Mouse (Mus musculus) hindbrain, embryonic 13.5 days (tissue): Measurements from ENCODE around the gene Gpcpd1. TPM values are rescaled to one million over a fixed set of nuclear protein-coding genes. Genes with fewer than 3 reads are reported as not detected.

ENCODE experiments used
- ATAC-seq: fragments of 200-750 bp; cut with Nextera tagmentation; 2 replicates; pipeline ENCODE4 v1.8.0; 2017; ENCODE audit warnings: moderate TSS enrichment; ENCODE audit not compliant: low FRiP score
- H3K27ac ChIP-seq: fragments of 300-500 bp; sonication (generic); 2 replicates; pipeline ENCODE4 v1.5.1; 2015; ENCODE audit warnings: inconsistent platforms, mild to moderate bottlenecking, moderate library complexity
- H3K27me3 ChIP-seq: fragments of 300-500 bp; sonication (generic); 2 replicates; pipeline ENCODE4 v1.6.1; 2015; ENCODE audit warnings: mild to moderate bottlenecking, inconsistent platforms
- H3K36me3 ChIP-seq: fragments of 300-500 bp; sonication (generic); 2 replicates; pipeline ENCODE4 v1.6.1; 2015; ENCODE audit warnings: mild to moderate bottlenecking, inconsistent platforms
- H3K4me1 ChIP-seq: fragments of 300-500 bp; sonication (generic); replicated peaks from 2 replicates; pipeline ENCODE4 v1.6.1; 2015; ENCODE audit warnings: inconsistent platforms
- H3K4me2 ChIP-seq: fragments of 300-500 bp; sonication (generic); 2 replicates; pipeline ENCODE4 v1.6.1; 2015; ENCODE audit warnings: inconsistent platforms, mild to moderate bottlenecking, moderate library complexity
- H3K4me3 ChIP-seq: fragments of 300-500 bp; sonication (generic); 2 replicates; pipeline ENCODE4 v1.5.1; 2015; ENCODE audit warnings: mild to moderate bottlenecking, inconsistent platforms
- H3K9ac ChIP-seq: fragments of 300-500 bp; sonication (generic); 2 replicates; pipeline ENCODE4 v1.6.1; 2015; ENCODE audit warnings: mild to moderate bottlenecking, inconsistent platforms
- H3K9me3 ChIP-seq: fragments of 300-500 bp; sonication (generic); 2 replicates; pipeline ENCODE4 v1.6.1; 2016; ENCODE audit warnings: inconsistent platforms
- WGBS: fragments of 180-500 bp; shearing (Covaris S2); methylation state at CpG from one replicate; pipeline ENCODE4 v1.1.7; 2015; 5-methylcytosine and 5-hydroxymethylcytosine counted together
- polyA plus RNA-seq: library from polyadenylated mRNA; unstranded; fragments of >200 nt; fragmentation: Nextera tagmentation; extraction: Ambion mirVana; gene quantifications from 2 replicates; pipeline ENCODE4 v1.2.1, GENCODE M21; 2015

The Gpcpd1 gene
- polyA plus RNA-seq, 1 experiment from 2014 or later, result 84.8 TPM

GRCm38 (mm10) chr2:132513371-132514181, 74.0 kb downstream of the Gpcpd1 start:
- H3K27me3 ChIP-seq, result no peaks in the 10 kb centered on the region
- peaks cover 2% of the 10 kb centered on the region; the same call in 1 of the 2 replicates for H3K4me1 ChIP-seq
- 69% methylated on average over 12 of the region's 12 CpGs for WGBS
- no peak overlapping the region for H3K27ac ChIP-seq
- H3K4me2 ChIP-seq, result no peak overlapping the region
- H3K9ac ChIP-seq, result no peak overlapping the region
- H3K9me3 ChIP-seq, result no peaks in the 10 kb centered on the region
- ATAC-seq, result no peak
- H3K36me3 ChIP-seq, result no peaks in the 10 kb centered on the region
- H3K4me3 ChIP-seq, result no peak overlapping the region

GRCm38 (mm10) chr2:132512977-132513351, 74.6 kb downstream of the Gpcpd1 start:
- Histone ChIP-seq H3K4me3 (no peak overlapping the region), H3K36me3 (no peaks in the 10 kb centered on the region), H3K27ac (no peak overlapping the region), H3K9ac (no peak overlapping the region), H3K4me1 (0 out of 2 replicates have a peak, but pooled peaks cover 2% of the 10 kb centered on the region), H3K9me3 (no peaks in the 10 kb centered on the region), H3K4me2 (no peak overlapping the region), H3K27me3 (no peaks in the 10 kb centered on the region)
- no peak for ATAC-seq
- 75% methylated on average over 11 of the region's 11 CpGs for WGBS

- Histone ChIP-seq H3K9me3 (no peaks in the 10 kb centered on the region), H3K27ac (no peak overlapping the region), H3K36me3 (no peaks in the 10 kb centered on the region), H3K4me3 (no peak overlapping the region), H3K4me2 (no peak overlapping the region), H3K4me1 (no peaks in the 10 kb centered on the region), H3K27me3 (no peaks in the 10 kb centered on the region), H3K9ac (no peak overlapping the region)
- 55% methylated on average over 19 of the region's 19 CpGs for WGBS
- no peak for ATAC-seq
Observed at GRCm38 (mm10) chr2:132512051-132512976, 75.2 kb downstream of the Gpcpd1 start.

- no peaks in the 10 kb centered on the region for H3K4me1 ChIP-seq
- no peak overlapping the region for H3K9ac ChIP-seq
- H3K9me3 ChIP-seq, result no peaks in the 10 kb centered on the region
- H3K36me3 ChIP-seq, result no peaks in the 10 kb centered on the region
- 94% methylated on average over 5 of the region's 7 CpGs for WGBS
- no peak for ATAC-seq
- H3K27ac ChIP-seq, result no peak overlapping the region
- H3K4me3 ChIP-seq, result no peak overlapping the region
- no peak overlapping the region for H3K4me2 ChIP-seq
- no peaks in the 10 kb centered on the region for H3K27me3 ChIP-seq
Observed at GRCm38 (mm10) chr2:132511011-132511818, 76.3 kb downstream of the Gpcpd1 start.

GRCm38 (mm10) chr2:132509714-132510113, 77.8 kb downstream of the Gpcpd1 start:
- Histone ChIP-seq H3K4me2 (no peak overlapping the region), H3K9ac (no peak overlapping the region), H3K4me1 (no peaks in the 10 kb centered on the region), H3K4me3 (no peak overlapping the region), H3K27ac (no peak overlapping the region), H3K27me3 (no peaks in the 10 kb centered on the region), H3K36me3 (no peaks in the 10 kb centered on the region), H3K9me3 (no peaks in the 10 kb centered on the region)
- no peak for ATAC-seq
- 92% methylated on average over 1 of the region's 1 CpGs for WGBS

GRCm38 (mm10) chr2:132509261-132509660, 78.3 kb downstream of the Gpcpd1 start:
- no peaks in the 10 kb centered on the region for H3K9me3 ChIP-seq
- 85% methylated on average over 9 of the region's 9 CpGs for WGBS
- H3K4me3 ChIP-seq, result no peak overlapping the region
- no peaks in the 10 kb centered on the region for H3K27me3 ChIP-seq
- no peak for ATAC-seq
- no peak overlapping the region for H3K4me2 ChIP-seq
- no peak overlapping the region for H3K9ac ChIP-seq
- no peaks in the 10 kb centered on the region for H3K36me3 ChIP-seq
- no peak overlapping the region for H3K27ac ChIP-seq
- no peaks in the 10 kb centered on the region for H3K4me1 ChIP-seq

GRCm38 (mm10) chr2:132507521-132507920, 80.0 kb downstream of the Gpcpd1 start:
- Histone ChIP-seq H3K9ac (no peak overlapping the region), H3K27ac (no peak overlapping the region), H3K4me2 (no peak overlapping the region), H3K36me3 (no peaks in the 10 kb centered on the region), H3K4me3 (no peak overlapping the region), H3K9me3 (no peaks in the 10 kb centered on the region), H3K27me3 (no peaks in the 10 kb centered on the region), H3K4me1 (no peaks in the 10 kb centered on the region)
- 61% methylated on average over 6 of the region's 6 CpGs for WGBS
- ATAC-seq, result no peak

- Histone ChIP-seq H3K27ac (no peak overlapping the region), H3K4me1 (no peaks in the 10 kb centered on the region), H3K36me3 (no peaks in the 10 kb centered on the region), H3K4me2 (no peak overlapping the region), H3K9me3 (no peaks in the 10 kb centered on the region), H3K4me3 (no peak overlapping the region), H3K9ac (no peak overlapping the region), H3K27me3 (no peaks in the 10 kb centered on the region)
- WGBS, result 45% methylated on average over 14 of the region's 14 CpGs
- ATAC-seq, result no peak
Observed at GRCm38 (mm10) chr2:132507091-132507490, 80.4 kb downstream of the Gpcpd1 start.

- WGBS, result 85% methylated on average over 6 of the region's 6 CpGs
- no peak overlapping the region for H3K9ac ChIP-seq
- ATAC-seq, result no peak
- H3K36me3 ChIP-seq, result no peaks in the 10 kb centered on the region
- H3K27me3 ChIP-seq, result no peaks in the 10 kb centered on the region
- H3K4me3 ChIP-seq, result no peak overlapping the region
- no peaks in the 10 kb centered on the region for H3K4me1 ChIP-seq
- no peaks in the 10 kb centered on the region for H3K9me3 ChIP-seq
- H3K27ac ChIP-seq, result no peak overlapping the region
- no peak overlapping the region for H3K4me2 ChIP-seq
Observed at GRCm38 (mm10) chr2:132505828-132506227, 81.7 kb downstream of the Gpcpd1 start.

GRCm38 (mm10) chr2:132498344-132498743, 89.2 kb downstream of the Gpcpd1 start:
- no peaks in the 10 kb centered on the region for H3K9me3 ChIP-seq
- no peaks in the 10 kb centered on the region for H3K4me1 ChIP-seq
- WGBS, result 89% methylated on average over 3 of the region's 3 CpGs
- H3K4me2 ChIP-seq, result no peak overlapping the region
- H3K36me3 ChIP-seq, result no peaks in the 10 kb centered on the region
- no peak overlapping the region for H3K9ac ChIP-seq
- H3K27ac ChIP-seq, result no peak overlapping the region
- no peaks in the 10 kb centered on the region for H3K27me3 ChIP-seq
- no peak overlapping the region for H3K4me3 ChIP-seq
- no peak for ATAC-seq

- no peak overlapping the region for H3K27ac ChIP-seq
- ATAC-seq, result peak; percentile 69; the same call in 1 of the 2 replicates
- no peaks in the 10 kb centered on the region for H3K4me1 ChIP-seq
- H3K9ac ChIP-seq, result no peak overlapping the region
- H3K9me3 ChIP-seq, result no peaks in the 10 kb centered on the region
- H3K4me2 ChIP-seq, result no peak overlapping the region
- H3K36me3 ChIP-seq, result no peaks in the 10 kb centered on the region
- 87% methylated on average over 7 of the region's 7 CpGs for WGBS
- H3K27me3 ChIP-seq, result no peaks in the 10 kb centered on the region
- H3K4me3 ChIP-seq, result no peak overlapping the region
Observed at GRCm38 (mm10) chr2:132497412-132498135, 90.0 kb downstream of the Gpcpd1 start.
